ENCODE assay signal across 12 mouse cellular contexts in genomic region chr4:47494686-47495085, GRCm38 (mm10).
"Had no signal": no experiment of that assay in that cellular context is flagged by ENCODE, and none has a peak within 500 bp of the region (broad histone marks: within the 10 kb centered on the region; RNA-seq: fewer than 3 reads in every experiment).

No protein-coding gene starts in this region.

- DNase-seq: kidney, postnatal 25 days; liver; lung, postnatal 14 days; right cerebral cortex, adult 18-20 months; right cerebral cortex, postnatal 14 days; right cerebral cortex, postnatal 4 days; thymus, adult 2 months; thymus, postnatal 14 days; thymus, postnatal 4 days had no signal

- ATAC-seq: liver, embryonic 12.5 days; midbrain, embryonic 13.5 days; midbrain, embryonic 16.5 days had no signal
